In genomic region chr5:93224549-93224948, GRCm38 (mm10) we compare ENCODE assay signal across 18 mouse cellular contexts. TPM values are rescaled to one million over a fixed set of nuclear protein-coding genes. Genes with fewer than 3 reads are reported as not detected.
DNase-seq lines count a peak whose midpoint lies in the region; ATAC-seq lines count a peak whose summit lies in the region.
"Had no signal": no experiment of that assay in that cellular context is flagged by ENCODE, and none has a peak within 500 bp of the region (broad histone marks: within the 10 kb centered on the region; RNA-seq: fewer than 3 reads in every experiment).

No protein-coding gene starts in this region.

- H3K27me3 ChIP-seq in midbrain, embryonic 11.5 days (ENCODE audit: control insufficient read depth, insufficient read depth, low read length), result no peaks in the 10 kb centered on the region
- no peaks in the 10 kb centered on the region for H3K27me3 ChIP-seq in midbrain, embryonic 13.5 days
- H3K27me3 ChIP-seq: Patski had no signal

- no peak overlapping the region for H3K4me3 ChIP-seq in midbrain, embryonic 11.5 days (ENCODE audit: low read depth, low read length)
- no peak overlapping the region for H3K4me3 ChIP-seq in midbrain, embryonic 13.5 days (replicated peaks)

- no peak for ATAC-seq in midbrain, embryonic 11.5 days (ENCODE audit: low FRiP score)
- ATAC-seq in midbrain, embryonic 13.5 days, result no peak
- ATAC-seq: activated CD4-positive, CD25-positive, alpha-beta regulatory T cell, adult 4 months; CD4-positive, CD25-positive, alpha-beta regulatory T cell, adult 4 months; Patski had no signal

- H3K9me3 ChIP-seq in midbrain, embryonic 11.5 days (ENCODE audit: control insufficient read depth, low read length), result no peaks in the 10 kb centered on the region
- H3K9me3 ChIP-seq in midbrain, embryonic 13.5 days, result no peaks in the 10 kb centered on the region
- H3K9me3 ChIP-seq: G1E had no signal

- no peaks in the 10 kb centered on the region for H3K4me1 ChIP-seq in midbrain, embryonic 11.5 days (ENCODE audit: control insufficient read depth, insufficient read depth, low read length)
- no peaks in the 10 kb centered on the region for H3K4me1 ChIP-seq in midbrain, embryonic 13.5 days (replicated peaks)

- H3K4me2 ChIP-seq in midbrain, embryonic 11.5 days, result no peak overlapping the region
- no peak overlapping the region for H3K4me2 ChIP-seq in midbrain, embryonic 13.5 days (replicated peaks)

- no peak overlapping the region for H3K9ac ChIP-seq in midbrain, embryonic 11.5 days (ENCODE audit: low read length)
- H3K9ac ChIP-seq in midbrain, embryonic 13.5 days (replicated peaks), result no peak overlapping the region

- 93% methylated on average over 2 of the region's 2 CpGs for WGBS in midbrain, embryonic 11.5 days
- WGBS in midbrain, embryonic 13.5 days, result 81% methylated on average over 2 of the region's 2 CpGs

- no peak overlapping the region for H3K27ac ChIP-seq in midbrain, embryonic 11.5 days (ENCODE audit: low read depth, low read length)
- no peak overlapping the region for H3K27ac ChIP-seq in midbrain, embryonic 13.5 days

- DNase-seq in heart, adult 11 months, result peak; percentile 79
- no peak for DNase-seq in heart, postnatal 4 days
- peak; percentile 69 for DNase-seq in midbrain, embryonic 11.5 days (ENCODE audit: low spot score, missing footprints)
- DNase-seq: adrenal gland, adult 2 months; adrenal gland, adult 8-10 months; adrenal gland, postnatal 10 days; adrenal gland, postnatal 14 days; adrenal gland, postnatal 25 days; adrenal gland, postnatal 36 days; B cell, adult 2 months; cerebellum, adult 11 months; cerebellum, adult 11-12 months had no signal

- H3K36me3 ChIP-seq in midbrain, embryonic 11.5 days (ENCODE audit: control insufficient read depth, insufficient read depth, low read length), result no peaks in the 10 kb centered on the region
- no peaks in the 10 kb centered on the region for H3K36me3 ChIP-seq in midbrain, embryonic 13.5 days
- H3K36me3 ChIP-seq: G1E had no signal

RNA-seq across cellular contexts. Expression of gene 2010109A12Rik, which starts 18.2 kb away (rescaled TPM):
- under 1 TPM; 0.50 to 0.52 TPM for total RNA-seq in heart, postnatal 4 days (2021)
- 1.6 and 2.4 TPM in 2 replicates for polyA plus RNA-seq in midbrain, embryonic 11.5 days (2014; fragmentation: Nextera tagmentation; extraction: Ambion mirVana)
- polyA plus RNA-seq in midbrain, embryonic 13.5 days (2015; fragmentation: Nextera tagmentation; extraction: Ambion mirVana), result 2.4 and 3.5 TPM in 2 replicates
- polyA plus RNA-seq: adrenal gland, adult 2 months; C2C12 had no signal

RNA-seq across cellular contexts. Expression of gene Ccni, which starts 18.3 kb away (rescaled TPM):
- total RNA-seq in heart, postnatal 4 days (2021), result 100 to 1,000 TPM; 246 to 267 TPM
- polyA plus RNA-seq in midbrain, embryonic 11.5 days (2014; fragmentation: Nextera tagmentation; extraction: Ambion mirVana), result 159 and 170 TPM in 2 replicates
- 143 and 152 TPM in 2 replicates for polyA plus RNA-seq in midbrain, embryonic 13.5 days (2015; fragmentation: Nextera tagmentation; extraction: Ambion mirVana)

RNA-seq across cellular contexts. Expression of gene Ccng2, which starts 42.5 kb away (rescaled TPM):
- 10 to 100 TPM; 16.8 to 18.9 TPM for total RNA-seq in heart, postnatal 4 days (2021)
- 94.2 and 97.7 TPM in 2 replicates for polyA plus RNA-seq in midbrain, embryonic 11.5 days (2014; fragmentation: Nextera tagmentation; extraction: Ambion mirVana)
- polyA plus RNA-seq in midbrain, embryonic 13.5 days (2015; fragmentation: Nextera tagmentation; extraction: Ambion mirVana), result 116 and 126 TPM in 2 replicates
